Mouse (Mus musculus) liver, embryonic 12.5 days (tissue): ENCODE data around the gene Ppp1cc. TPM values are rescaled to one million over a fixed set of nuclear protein-coding genes. Genes with fewer than 3 reads are reported as not detected.

ENCODE experiments used
- ATAC-seq: fragments of 200-750 bp; cut with Nextera tagmentation; 2 replicates; pipeline ENCODE4 v1.8.0; 2017; ENCODE audit warnings: moderate number of reproducible peaks, mild to moderate bottlenecking, moderate library complexity
- H3K27ac ChIP-seq: fragments of 300-500 bp; sonication (generic); 2 replicates; pipeline ENCODE4 v1.5.1; 2016; ENCODE audit warnings: mild to moderate bottlenecking
- H3K27me3 ChIP-seq: fragments of 300-500 bp; sonication (generic); replicated peaks from 2 replicates; pipeline ENCODE4 v1.6.1; 2016; ENCODE audit warnings: mild to moderate bottlenecking, moderate library complexity
- H3K36me3 ChIP-seq: fragments of 300-500 bp; sonication (generic); 2 replicates; pipeline ENCODE4 v1.6.1; 2016; ENCODE audit warnings: mild to moderate bottlenecking, moderate library complexity
- H3K4me1 ChIP-seq: fragments of 300-500 bp; sonication (generic); 2 replicates; pipeline ENCODE4 v1.6.1; 2016
- H3K4me2 ChIP-seq: fragments of 300-500 bp; sonication (generic); 2 replicates; pipeline ENCODE4 v1.6.1; 2016; ENCODE audit warnings: mild to moderate bottlenecking, moderate library complexity
- H3K4me3 ChIP-seq: fragments of 300-500 bp; sonication (generic); 2 replicates; pipeline ENCODE4 v1.5.1; 2016; ENCODE audit warnings: mild to moderate bottlenecking, moderate library complexity
- H3K9ac ChIP-seq: fragments of 300-500 bp; sonication (generic); 2 replicates; pipeline ENCODE4 v1.6.1; 2016; ENCODE audit warnings: mild to moderate bottlenecking, moderate library complexity
- H3K9me3 ChIP-seq: fragments of 300-500 bp; sonication (generic); replicated peaks from 2 replicates; pipeline ENCODE4 v1.6.1; 2016; ENCODE audit warnings: mild to moderate bottlenecking, moderate library complexity
- WGBS: fragments of 180-500 bp; shearing (Covaris S2); methylation state at CpG from one replicate; pipeline ENCODE4 v1.1.7; 2016; ENCODE audit not compliant: insufficient replicate concordance; 5-methylcytosine and 5-hydroxymethylcytosine counted together
- polyA plus RNA-seq: library from polyadenylated mRNA; unstranded; fragments of >200 nt; fragmentation: Nextera tagmentation; extraction: Ambion mirVana; gene quantifications from 2 replicates; pipeline ENCODE4 v1.2.1, GENCODE M21; 2016

Gene Ppp1cc
- polyA plus RNA-seq = 228 and 229 TPM in 2 replicates

DNA sequence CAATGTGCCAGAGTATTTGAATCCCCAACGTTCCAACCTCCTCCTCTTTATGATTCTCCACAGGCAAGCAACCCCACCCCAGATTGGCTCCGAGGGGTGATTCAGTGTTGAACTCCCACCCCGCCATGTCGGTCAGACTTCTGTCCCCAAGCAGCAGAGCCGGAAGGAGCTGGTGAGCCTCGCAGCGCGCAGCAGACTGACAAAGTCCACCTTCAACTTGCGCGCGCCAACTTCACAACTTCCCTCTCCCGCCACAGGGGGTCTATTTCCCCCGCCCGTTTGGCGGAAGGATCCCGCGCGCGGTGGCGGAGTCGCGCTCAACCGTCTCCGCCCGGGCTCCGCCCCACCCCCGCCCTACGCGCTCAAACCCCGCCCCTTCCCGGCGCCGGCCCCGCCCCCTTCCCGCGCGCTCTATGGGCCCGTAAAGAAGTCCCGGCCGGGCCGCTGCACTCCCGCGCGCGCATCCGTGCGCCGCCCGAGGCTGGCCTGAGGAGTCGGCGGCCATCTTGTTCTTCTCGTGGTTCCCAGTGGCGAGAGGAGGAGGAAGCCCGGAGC lies at the start of gene Ppp1cc:
Ppp1cc (plus strand) TSS at position 452 of the 555 bp plus-strand sequence.
- H3K4me3 ChIP-seq = peak within 1 kb of the TSS; percentile 89
- peaks cover 75% of the 10 kb centered on the region for H3K4me1 ChIP-seq
- H3K9ac ChIP-seq = peak within 1 kb of the TSS; percentile 91
- peak within 1 kb of the TSS; percentile 87 for H3K27ac ChIP-seq
- peak; percentile 91 for ATAC-seq
- peak within 1 kb of the TSS; percentile 82 for H3K4me2 ChIP-seq
- peaks cover 35% of the 10 kb centered on the region for H3K36me3 ChIP-seq
- no peaks in the 10 kb centered on the region for H3K27me3 ChIP-seq
- H3K9me3 ChIP-seq = no peaks in the 10 kb centered on the region
- WGBS = under 1% methylated on average over 47 of the region's 54 CpGs

DNA sequence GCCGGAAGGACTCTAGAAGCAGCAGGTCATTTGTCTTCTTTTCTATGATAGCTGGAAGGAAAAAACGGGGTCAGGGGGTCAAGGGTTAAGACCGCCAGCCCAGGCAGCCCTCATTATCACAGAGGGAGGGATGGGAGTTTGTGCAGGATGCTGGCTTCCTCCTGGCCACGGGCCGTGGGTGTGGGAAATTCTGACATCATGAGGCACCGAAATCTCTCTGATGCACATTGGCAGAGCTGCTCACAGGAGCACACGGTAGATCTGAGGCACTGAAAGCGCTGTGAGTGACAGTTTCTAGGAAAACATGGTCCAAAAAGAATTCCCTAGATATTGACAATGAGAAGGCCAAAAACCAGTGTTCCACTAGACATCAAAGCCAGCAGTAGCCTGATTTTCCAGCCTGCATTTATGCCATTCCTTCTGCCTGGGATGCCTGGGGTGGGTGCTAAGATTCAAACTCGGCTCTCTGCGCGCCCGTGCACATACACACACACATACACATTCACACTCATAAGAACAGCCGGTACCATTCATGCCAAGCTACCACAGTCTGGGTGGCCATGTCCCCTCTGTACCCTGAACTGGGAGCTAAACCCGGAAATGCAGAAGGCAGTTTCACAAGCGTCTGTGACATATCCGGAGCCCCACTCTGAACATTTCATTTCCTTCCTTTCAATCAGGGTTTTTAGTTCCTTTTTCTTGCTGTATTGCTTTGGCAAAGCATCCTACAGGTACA lies 48.6 kb upstream of the Ppp1cc start:
- Histone ChIP-seq H3K27ac (no peak overlapping the region), H3K9ac (no peak overlapping the region), H3K27me3 (peaks cover 21% of the 10 kb centered on the region), H3K9me3 (no peaks in the 10 kb centered on the region), H3K4me1 (no peaks in the 10 kb centered on the region), H3K4me2 (no peak overlapping the region), H3K4me3 (no peak overlapping the region), H3K36me3 (no peaks in the 10 kb centered on the region)
- ATAC-seq = no peak
- WGBS = 43% methylated on average over 16 of the region's 16 CpGs

- Histone ChIP-seq H3K36me3 (no peaks in the 10 kb centered on the region), H3K27ac (no peak overlapping the region), H3K9ac (no peak overlapping the region), H3K9me3 (no peaks in the 10 kb centered on the region), H3K4me2 (no peak overlapping the region), H3K27me3 (peaks cover 21% of the 10 kb centered on the region), H3K4me3 (no peak overlapping the region), H3K4me1 (no peaks in the 10 kb centered on the region)
- ATAC-seq = no peak
- WGBS = 76% methylated on average over 13 of the region's 13 CpGs
These were observed 47.5 kb upstream of the Ppp1cc start for GRCm38 (mm10) chr5:122110625-122111024.

GRCm38 (mm10) chr5:122111091-122111932 lies 46.8 kb upstream of the Ppp1cc start:
- no peak overlapping the region for H3K4me3 ChIP-seq
- H3K36me3 ChIP-seq = no peaks in the 10 kb centered on the region
- ATAC-seq = no peak
- H3K9ac ChIP-seq = no peak overlapping the region
- H3K27me3 ChIP-seq = peaks cover 21% of the 10 kb centered on the region
- peaks cover 4% of the 10 kb centered on the region; the same call in 1 of the 2 replicates for H3K9me3 ChIP-seq
- H3K4me1 ChIP-seq = no peaks in the 10 kb centered on the region
- WGBS = 58% methylated on average over 26 of the region's 26 CpGs
- H3K27ac ChIP-seq = no peak overlapping the region
- H3K4me2 ChIP-seq = no peak overlapping the region

- H3K9me3 ChIP-seq = peaks cover 4% of the 10 kb centered on the region; the same call in 1 of the 2 replicates
- 41% methylated on average over 4 of the region's 4 CpGs for WGBS
- no peak overlapping the region for H3K9ac ChIP-seq
- H3K4me1 ChIP-seq = no peaks in the 10 kb centered on the region
- peaks cover 21% of the 10 kb centered on the region for H3K27me3 ChIP-seq
- ATAC-seq = no peak
- no peak overlapping the region for H3K27ac ChIP-seq
- H3K36me3 ChIP-seq = no peaks in the 10 kb centered on the region
- H3K4me3 ChIP-seq = no peak overlapping the region
- no peak overlapping the region for H3K4me2 ChIP-seq
These were observed 46.2 kb upstream of the Ppp1cc start for GRCm38 (mm10) chr5:122111933-122112248.

GRCm38 (mm10) chr5:122113450-122113849 lies 44.6 kb upstream of the Ppp1cc start:
- Histone ChIP-seq H3K27me3 (peaks cover 21% of the 10 kb centered on the region), H3K36me3 (no peaks in the 10 kb centered on the region), H3K4me3 (no peak overlapping the region), H3K27ac (no peak overlapping the region), H3K9ac (no peak overlapping the region), H3K4me1 (no peaks in the 10 kb centered on the region), H3K9me3 (peaks cover 4% of the 10 kb centered on the region; the same call in 1 of the 2 replicates), H3K4me2 (no peak overlapping the region)
- 49% methylated on average over 7 of the region's 7 CpGs for WGBS
- no peak for ATAC-seq

GRCm38 (mm10) chr5:122114176-122114575 lies 43.9 kb upstream of the Ppp1cc start:
- Histone ChIP-seq H3K4me2 (no peak overlapping the region), H3K4me1 (no peaks in the 10 kb centered on the region), H3K9me3 (peaks cover 4% of the 10 kb centered on the region; the same call in 1 of the 2 replicates), H3K4me3 (no peak overlapping the region), H3K27me3 (peaks cover 21% of the 10 kb centered on the region), H3K27ac (no peak overlapping the region), H3K36me3 (no peaks in the 10 kb centered on the region), H3K9ac (no peak overlapping the region)
- ATAC-seq = no peak
- 1% methylated on average over 2 of the region's 2 CpGs for WGBS

- ATAC-seq = no peak
- Histone ChIP-seq H3K4me2 (no peak overlapping the region), H3K9me3 (peaks cover 4% of the 10 kb centered on the region; the same call in 1 of the 2 replicates), H3K27me3 (peaks cover 21% of the 10 kb centered on the region), H3K4me1 (no peaks in the 10 kb centered on the region), H3K27ac (no peak overlapping the region), H3K36me3 (no peaks in the 10 kb centered on the region), H3K4me3 (no peak overlapping the region), H3K9ac (no peak overlapping the region)
- 84% methylated on average over 9 of the region's 9 CpGs for WGBS
These were observed 42.8 kb upstream of the Ppp1cc start for GRCm38 (mm10) chr5:122115266-122115763.

GRCm38 (mm10) chr5:122116243-122116642 lies 41.8 kb upstream of the Ppp1cc start:
- H3K9ac ChIP-seq = no peak overlapping the region
- H3K27ac ChIP-seq = no peak overlapping the region
- H3K4me1 ChIP-seq = no peaks in the 10 kb centered on the region
- WGBS = 74% methylated on average over 6 of the region's 6 CpGs
- no peaks in the 10 kb centered on the region for H3K36me3 ChIP-seq
- H3K4me2 ChIP-seq = no peak overlapping the region
- no peak overlapping the region for H3K4me3 ChIP-seq
- peaks cover 4% of the 10 kb centered on the region; the same call in 1 of the 2 replicates for H3K9me3 ChIP-seq
- no peak for ATAC-seq
- H3K27me3 ChIP-seq = peaks cover 16% of the 10 kb centered on the region

GRCm38 (mm10) chr5:122125211-122125760 lies 32.8 kb upstream of the Ppp1cc start:
- ATAC-seq = no peak
- Histone ChIP-seq H3K4me3 (no peak overlapping the region), H3K9ac (no peak overlapping the region), H3K9me3 (no peaks in the 10 kb centered on the region), H3K27me3 (peaks cover 24% of the 10 kb centered on the region), H3K36me3 (no peaks in the 10 kb centered on the region), H3K4me1 (0 out of 2 replicates have a peak, but pooled peaks cover 9% of the 10 kb centered on the region), H3K27ac (no peak overlapping the region), H3K4me2 (no peak overlapping the region)
- WGBS = 49% methylated on average over 8 of the region's 8 CpGs

DNA sequence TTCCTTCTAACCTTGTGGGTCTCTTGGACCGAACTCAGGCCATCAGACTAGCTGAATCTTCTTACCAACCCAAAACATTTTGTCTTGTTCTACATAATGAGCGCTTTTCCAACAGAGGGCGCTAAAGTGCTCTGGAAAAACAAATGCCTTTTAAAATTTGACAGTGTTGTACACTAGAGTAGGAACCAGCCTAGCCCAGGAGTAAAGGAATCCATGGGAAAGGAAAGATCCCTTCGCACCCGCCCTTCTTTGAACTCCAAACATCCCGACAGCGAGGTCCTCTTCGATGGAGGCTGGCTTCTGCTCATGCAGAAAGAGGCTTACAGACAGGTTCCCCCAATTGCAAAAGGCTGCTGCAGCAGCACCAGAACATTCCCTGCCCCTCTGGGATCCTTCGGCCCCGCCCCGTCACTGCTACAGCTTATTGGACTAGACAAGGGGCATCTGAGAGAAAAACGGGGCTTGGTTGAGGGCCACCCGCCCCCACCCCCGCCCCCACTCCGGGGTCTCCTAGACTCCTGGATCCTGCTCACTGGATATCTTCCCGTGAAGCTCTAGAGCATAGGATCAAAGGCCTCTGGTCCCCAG lies 28.9 kb upstream of the Ppp1cc start:
- 25% methylated on average over 16 of the region's 16 CpGs for WGBS
- Histone ChIP-seq H3K9me3 (no peaks in the 10 kb centered on the region), H3K9ac (no peak overlapping the region), H3K4me1 (peaks cover 43% of the 10 kb centered on the region), H3K27ac (no peak overlapping the region), H3K36me3 (no peaks in the 10 kb centered on the region), H3K4me2 (no peak overlapping the region), H3K4me3 (no peak overlapping the region), H3K27me3 (peaks cover 19% of the 10 kb centered on the region)
- no peak for ATAC-seq
